ENCODE assay signal across 33 mouse cellular contexts in the genomic region with DNA sequence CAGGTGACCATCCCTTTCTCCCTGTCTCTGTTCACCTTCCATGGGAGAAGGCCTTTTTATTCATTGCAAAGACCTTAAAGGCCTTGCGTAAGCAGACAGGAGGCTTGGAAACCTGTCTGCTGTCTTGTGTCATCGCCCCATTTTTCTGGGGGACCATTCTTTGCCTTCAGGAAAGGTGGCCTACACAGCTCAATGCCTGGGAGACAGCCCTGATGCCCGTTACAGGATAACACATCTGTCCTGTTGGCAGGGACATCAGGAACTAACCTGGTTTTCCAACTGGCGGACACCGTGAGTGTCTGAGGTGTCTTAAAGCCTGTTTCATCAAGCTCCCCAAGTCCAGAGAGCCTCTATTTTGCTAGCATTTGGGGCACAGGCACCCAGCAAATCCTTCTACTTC. TPM values are rescaled to one million over a fixed set of nuclear protein-coding genes. Genes with fewer than 3 reads are reported as not detected.
"Had no signal": no experiment of that assay in that cellular context is flagged by ENCODE, and none has a peak within 500 bp of the region (broad histone marks: within the 10 kb centered on the region; RNA-seq: fewer than 3 reads in every experiment).

No protein-coding gene starts in this region.

- DNase-seq: heart, postnatal 10 days; heart, postnatal 14 days; heart, postnatal 36 days; heart, postnatal 4 days; kidney, adult 18-20 months; kidney, adult 2 months; kidney, adult 8-10 months; kidney, adult 9 months; kidney, postnatal 25 days; kidney, postnatal 36 days; layer of hippocampus, adult 9-11 months had no signal

- H3K9me3 ChIP-seq: heart, embryonic 12.5 days; heart, embryonic 13.5 days; heart, embryonic 15.5 days; hindbrain, embryonic 10.5 days; hindbrain, embryonic 12.5 days; hindbrain, embryonic 13.5 days; hindbrain, embryonic 15.5 days; intestine, embryonic 15.5 days; kidney, embryonic 15.5 days had no signal

- H3K4me3 ChIP-seq: heart, embryonic 12.5 days; heart, embryonic 13.5 days; heart, embryonic 15.5 days; hindbrain, embryonic 10.5 days; hindbrain, embryonic 12.5 days; hindbrain, embryonic 13.5 days; hindbrain, embryonic 15.5 days; intestine, embryonic 15.5 days; kidney, embryonic 15.5 days; layer of hippocampus, adult 2 months; left cerebral cortex, adult 2 months had no signal

- H3K27ac ChIP-seq: heart, embryonic 13.5 days; heart, embryonic 15.5 days; hindbrain, embryonic 12.5 days; hindbrain, embryonic 13.5 days; hindbrain, embryonic 14.5 days; hindbrain, embryonic 15.5 days; hindbrain, postnatal 0 days; intestine, embryonic 15.5 days; kidney, embryonic 15.5 days; kidney, postnatal 0 days; layer of hippocampus, adult 2 months; left cerebral cortex, adult 2 months had no signal

- H3K36me3 ChIP-seq: heart, embryonic 12.5 days; heart, embryonic 13.5 days; heart, embryonic 15.5 days; hindbrain, embryonic 10.5 days; hindbrain, embryonic 12.5 days; hindbrain, embryonic 13.5 days; hindbrain, embryonic 15.5 days; intestine, embryonic 15.5 days; kidney, embryonic 15.5 days had no signal

RNA-seq across cellular contexts. Expression of gene Zfp648, which starts 2.4 kb away (rescaled TPM):
- total RNA-seq: heart, postnatal 10 days; heart, postnatal 14 days; heart, postnatal 36 days; heart, postnatal 4 days; hematopoietic stem cell, adult 5-6 weeks had no signal
- polyA plus RNA-seq: heart, embryonic 11.5 days; heart, embryonic 14.5 days; heart, postnatal 0 days; hindbrain, embryonic 10.5 days; inflammation-experienced regulatory T-cells, adult 6 months; intestine, embryonic 15.5 days; intestine, embryonic 16.5 days; intestine, postnatal 0 days; large intestine, adult 2 months had no signal
